Mouse (Mus musculus): ENCODE measurements around the gene Shisa4.
A peak's percentile ranks its signal among the peaks of the same experiment; 100 is the strongest.
"Not testable (repeated sequence)": the region's sequence is repeated elsewhere in the genome, so short reads cannot be mapped to it uniquely, and the experiment has no call there.

Shisa4 gene

GRCm38 (mm10) chr1:135374868-135375581, at the start of gene Shisa4:
Gene Shisa4, minus strand, starts transcription at chr1:135375237.
- peak; percentile 96 for DNase-seq (ENCODE audit: extremely low read depth, insufficient read length, low spot score)

DNA sequence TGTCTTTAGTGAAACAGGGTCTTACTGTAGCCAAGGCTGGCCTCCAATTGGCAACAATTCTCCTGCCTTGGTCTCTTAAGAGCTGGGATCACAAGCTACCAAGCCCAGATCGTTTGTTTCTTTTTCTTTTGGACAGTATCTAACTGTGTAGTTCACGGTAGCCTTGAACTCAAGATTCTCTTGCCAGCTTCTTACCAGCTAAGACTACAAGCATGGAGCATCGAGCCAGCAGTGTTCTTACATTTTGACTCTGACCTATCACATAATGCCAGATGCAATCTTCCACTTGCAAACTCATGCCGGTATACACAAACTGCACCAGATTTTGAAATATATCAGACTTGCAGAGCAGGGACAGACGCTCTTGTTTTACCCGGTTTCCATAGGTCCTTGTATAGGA, 47.7 kb upstream of the Shisa4 start:
- no peak for DNase-seq (ENCODE audit: extremely low read depth, insufficient read length, low spot score)

DNA sequence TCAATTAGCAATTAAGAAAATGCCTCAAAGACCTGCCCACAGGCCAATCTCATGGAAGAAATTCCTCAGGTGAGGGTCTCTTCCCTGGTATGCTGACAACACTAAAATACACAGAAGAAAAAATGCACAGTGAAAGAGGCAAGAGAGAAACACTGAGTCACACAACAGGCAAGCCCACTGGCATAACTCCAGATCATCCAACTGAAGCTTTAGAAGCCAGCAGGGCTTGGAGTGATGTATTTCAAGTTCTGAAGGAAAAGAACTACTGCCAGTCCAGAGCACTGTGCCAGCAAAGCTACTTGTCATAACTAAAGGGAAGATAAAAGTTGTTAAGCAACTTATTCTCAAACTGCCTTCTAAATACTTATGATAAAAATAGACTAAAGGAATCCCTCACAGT, 39.0 kb upstream of the Shisa4 start:
- DNase-seq (ENCODE audit: extremely low read depth, insufficient read length, low spot score), result peak; percentile 57

DNA sequence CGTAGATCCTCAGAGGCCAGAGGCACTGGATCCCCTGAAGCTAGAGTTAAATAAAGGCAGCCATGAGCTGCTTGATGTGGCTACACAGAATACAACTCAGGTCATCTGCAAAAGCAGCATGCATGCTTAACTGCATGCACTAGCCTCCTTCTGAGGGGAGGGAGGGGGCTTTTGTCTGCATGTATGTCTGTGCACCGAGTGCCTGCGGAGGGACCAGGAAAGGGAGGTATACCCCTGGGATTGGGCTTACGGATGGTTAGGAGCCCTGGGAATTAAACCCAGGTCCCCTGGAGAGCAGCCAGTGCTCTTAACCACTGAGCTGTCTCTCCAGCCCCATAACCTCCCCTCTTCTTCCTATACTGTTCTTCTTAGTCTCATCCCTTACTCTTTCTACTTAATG, 37.1 kb upstream of the Shisa4 start:
- DNase-seq (ENCODE audit: extremely low read depth, insufficient read length, low spot score), result no peak

- peak; percentile 73 for DNase-seq (ENCODE audit: extremely low read depth, insufficient read length, low spot score)
These were observed 35.9 kb upstream of the Shisa4 start for GRCm38 (mm10) chr1:135410967-135411366.

- no peak for DNase-seq (ENCODE audit: extremely low read depth, insufficient read length, low spot score)
These were observed 33.9 kb upstream of the Shisa4 start for GRCm38 (mm10) chr1:135408973-135409372.

DNA sequence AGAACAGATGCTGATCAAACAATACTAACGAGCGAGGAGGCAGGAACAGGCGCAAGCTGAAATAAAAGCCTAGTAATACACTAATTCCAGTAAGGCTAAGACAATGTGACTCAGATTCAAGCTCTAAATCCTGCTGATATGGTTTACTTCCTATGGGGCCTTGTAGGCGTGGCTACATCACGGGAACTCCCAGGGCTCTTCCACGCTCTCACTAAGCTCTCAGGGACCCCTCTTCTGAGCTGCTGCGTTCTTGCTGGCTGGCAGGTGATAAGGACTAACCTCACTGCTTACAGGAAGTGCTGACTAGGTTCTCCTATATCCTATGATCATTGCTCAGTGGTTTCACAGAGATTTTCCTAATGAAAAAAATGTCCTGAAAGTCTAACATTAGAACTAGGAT, 30.3 kb upstream of the Shisa4 start:
- DNase-seq (ENCODE audit: extremely low read depth, insufficient read length, low spot score), result no peak

DNA sequence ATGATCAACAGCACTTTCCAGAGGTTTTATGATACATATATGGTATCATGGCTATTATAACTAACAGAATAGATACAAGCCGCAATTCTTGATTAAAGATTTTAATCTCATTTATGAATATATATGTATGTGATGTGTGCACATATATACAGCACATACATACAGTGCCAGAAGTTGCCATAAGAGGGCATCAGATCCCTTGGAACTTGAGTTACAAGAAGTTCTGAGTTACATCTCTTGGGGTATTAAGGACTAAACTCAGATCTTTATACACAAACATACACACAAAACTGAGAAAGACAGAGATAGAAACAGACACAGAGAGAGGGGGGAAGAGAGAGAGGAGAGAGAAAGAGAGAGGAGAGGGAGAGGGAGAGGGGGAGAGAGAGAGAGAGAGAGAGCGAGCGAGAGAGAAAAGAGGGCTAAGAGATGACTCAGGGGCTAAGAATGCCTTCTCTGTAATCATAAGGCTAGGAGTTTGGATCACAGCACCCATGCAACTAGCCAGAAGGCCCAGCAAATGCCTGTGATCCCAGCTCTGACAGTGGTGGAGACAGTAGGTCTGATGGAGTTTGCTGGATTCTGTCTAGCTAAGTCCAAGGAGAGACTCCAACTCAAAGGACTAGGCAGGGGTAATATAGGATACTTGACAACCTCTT, 26.5 kb upstream of the Shisa4 start:
- DNase-seq (ENCODE audit: extremely low read depth, insufficient read length, low spot score), result peak; percentile 53

DNA sequence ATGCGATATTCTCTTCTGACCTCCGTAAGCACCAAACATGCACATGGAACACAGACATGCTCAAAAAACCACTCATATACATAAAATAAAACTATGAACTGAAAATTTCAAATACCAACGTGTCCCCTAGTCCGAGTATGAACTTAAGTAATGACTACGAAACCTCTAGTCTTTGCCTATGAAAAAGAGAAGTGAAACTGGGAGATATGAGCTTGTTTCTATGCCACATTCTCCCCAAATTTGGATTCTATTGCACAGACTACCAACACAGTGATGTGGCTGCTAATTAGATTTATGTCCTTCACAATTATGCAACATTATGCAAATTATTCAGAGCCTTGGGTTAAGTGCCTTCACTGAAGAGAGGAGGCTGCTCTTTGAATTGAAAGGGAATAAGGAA, 24.4 kb upstream of the Shisa4 start:
- DNase-seq (ENCODE audit: extremely low read depth, insufficient read length, low spot score), result no peak

GRCm38 (mm10) chr1:135385161-135385560, 10.1 kb upstream of the Shisa4 start:
- DNase-seq (ENCODE audit: extremely low read depth, insufficient read length, low spot score), result no peak

GRCm38 (mm10) chr1:135384171-135384570, 9.1 kb upstream of the Shisa4 start:
- DNase-seq (ENCODE audit: extremely low read depth, insufficient read length, low spot score), result no peak

- not testable (repeated sequence) for DNase-seq (ENCODE audit: extremely low read depth, insufficient read length, low spot score)
These were observed 6.5 kb upstream of the Shisa4 start for GRCm38 (mm10) chr1:135381560-135381959.

- no peak for DNase-seq (ENCODE audit: extremely low read depth, insufficient read length, low spot score)
These were observed 5.3 kb upstream of the Shisa4 start for GRCm38 (mm10) chr1:135380071-135380991.

- no peak for DNase-seq (ENCODE audit: extremely low read depth, insufficient read length, low spot score)
These were observed 4.0 kb upstream of the Shisa4 start for GRCm38 (mm10) chr1:135379048-135379447.

DNA sequence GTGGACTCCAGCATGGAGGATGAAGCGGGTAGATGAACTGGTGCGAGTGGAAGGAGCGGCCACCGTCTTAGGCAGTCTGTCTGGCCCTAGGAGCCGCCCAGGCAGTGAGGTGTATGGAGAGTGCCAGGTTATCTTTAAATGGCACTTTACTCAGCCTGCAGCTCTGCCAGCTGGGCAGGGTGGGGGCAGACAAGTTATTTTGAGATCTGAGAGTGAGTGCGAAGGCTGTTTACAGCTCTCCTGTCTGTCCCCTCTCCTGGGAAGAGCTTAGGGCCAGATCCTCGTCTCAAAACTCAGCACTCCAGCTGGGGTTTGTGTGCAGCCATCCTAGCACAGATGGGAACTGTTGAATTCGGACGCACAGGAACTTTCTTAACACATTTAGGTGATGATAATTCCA, 3.5 kb upstream of the Shisa4 start:
- no peak for DNase-seq (ENCODE audit: extremely low read depth, insufficient read length, low spot score)

DNA sequence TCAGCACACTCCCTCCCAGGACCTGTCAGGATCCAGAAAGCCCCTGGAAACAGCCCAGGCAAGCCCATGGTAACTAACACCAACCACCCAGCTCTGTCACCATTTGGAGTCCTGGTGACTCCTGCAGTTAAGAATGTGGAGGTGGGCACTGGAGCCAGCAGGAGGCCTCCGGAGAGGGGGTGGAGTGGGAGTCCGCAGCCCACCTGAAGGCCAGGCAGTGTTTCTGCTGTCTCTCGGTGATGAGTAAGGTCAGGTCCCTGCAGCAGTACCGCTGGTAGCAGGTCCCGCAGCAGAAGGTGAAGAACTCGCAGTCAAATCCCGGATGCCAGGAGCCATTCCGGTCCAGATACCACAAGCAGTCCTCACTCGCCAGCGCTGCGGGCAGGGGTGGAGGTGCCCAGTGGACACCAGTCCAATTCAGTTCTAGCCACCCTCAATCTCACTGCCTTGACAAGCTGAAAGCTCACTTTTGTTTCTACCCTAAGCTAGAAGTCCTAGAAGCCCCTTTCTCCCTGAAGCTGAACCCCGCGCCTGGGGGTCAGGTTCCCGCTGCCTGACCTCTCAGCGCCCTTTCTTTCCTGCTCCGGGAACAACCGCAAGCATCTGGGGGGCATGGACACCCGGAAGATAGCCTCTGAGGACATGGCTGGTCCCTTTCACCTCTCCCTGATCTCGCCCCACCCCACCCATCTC, 716 bp downstream of the Shisa4 start:
- DNase-seq (ENCODE audit: extremely low read depth, insufficient read length, low spot score), result peak; percentile 83

DNA sequence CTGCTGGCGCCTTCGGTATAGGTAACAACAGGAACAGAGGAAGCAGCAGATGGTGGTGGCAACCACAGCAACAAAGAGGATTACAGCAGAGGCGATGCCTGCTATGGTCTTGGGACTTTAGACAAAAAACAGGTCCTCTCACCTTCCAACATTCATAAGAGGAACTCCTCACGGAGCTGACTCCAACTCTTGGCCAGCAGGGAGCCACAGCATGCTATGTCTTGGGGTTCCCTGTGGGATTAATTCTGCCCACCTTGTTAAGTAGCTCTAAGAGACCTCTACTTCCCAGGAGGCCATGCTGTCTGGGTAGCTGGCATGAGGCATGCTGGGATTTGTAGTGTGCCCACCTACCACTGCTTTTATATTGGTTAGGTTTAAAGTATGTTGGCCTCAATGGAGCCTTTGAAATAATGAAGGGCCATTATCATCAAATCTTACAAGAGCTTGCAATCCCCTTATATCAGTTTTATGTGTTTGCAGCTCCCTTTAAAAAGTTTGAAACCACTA, 1.8 kb downstream of the Shisa4 start:
- no peak for DNase-seq (ENCODE audit: extremely low read depth, insufficient read length, low spot score)

- no peak for DNase-seq (ENCODE audit: extremely low read depth, insufficient read length, low spot score)
These were observed 5.6 kb downstream of the Shisa4 start for GRCm38 (mm10) chr1:135369415-135369814.

GRCm38 (mm10) chr1:135368982-135369381, 6.1 kb downstream of the Shisa4 start:
- peak; percentile 69 for DNase-seq (ENCODE audit: extremely low read depth, insufficient read length, low spot score)

- DNase-seq (ENCODE audit: extremely low read depth, insufficient read length, low spot score), result peak; percentile 85
These were observed 6.8 kb downstream of the Shisa4 start for GRCm38 (mm10) chr1:135368245-135368644.

DNA sequence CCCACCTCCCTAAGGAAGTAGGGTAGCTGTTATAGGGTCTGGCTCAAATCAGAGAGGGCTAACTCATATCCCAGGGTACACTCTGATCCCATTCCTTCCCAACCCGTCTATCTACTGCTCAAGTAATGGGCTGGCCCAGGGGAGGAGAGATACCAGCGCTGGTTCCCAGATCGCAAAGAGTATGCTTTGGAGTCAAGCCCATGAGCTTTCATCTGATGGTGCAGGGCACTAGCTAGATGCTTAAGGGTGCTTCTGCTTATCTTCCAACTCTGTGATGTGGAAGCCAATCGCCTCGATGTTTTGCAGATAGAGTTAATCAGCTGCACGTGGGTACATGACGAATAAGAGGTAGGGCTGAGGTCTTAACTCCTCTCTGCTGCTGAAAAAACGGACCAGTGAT, 7.4 kb downstream of the Shisa4 start:
- no peak for DNase-seq (ENCODE audit: extremely low read depth, insufficient read length, low spot score)

All from 3134 (cell line).